Mouse (Mus musculus) midbrain, postnatal 0 days (tissue): ENCODE results near the gene Lhfpl2. TPM values are rescaled to one million over a fixed set of nuclear protein-coding genes. Genes with fewer than 3 reads are reported as not detected.

Experiments used
- ATAC-seq: fragments of 200-750 bp; cut with Nextera tagmentation; 2 replicates; pipeline ENCODE4 v1.8.0; 2017; ENCODE audit warnings: moderate number of reproducible peaks, mild to moderate bottlenecking, moderate TSS enrichment, moderate library complexity; ENCODE audit not compliant: low FRiP score
- DNase-seq: peaks from one replicate; pipeline ENCODE4 v3.0.0-alpha.2; 2015; ENCODE audit warnings: low spot score
- H3K27ac ChIP-seq: fragments of 300-500 bp; sonication (generic); 2 replicates; pipeline ENCODE4 v1.5.1; 2014; ENCODE audit warnings: low read depth, mild to moderate bottlenecking, low read length, mixed read lengths
- H3K27me3 ChIP-seq: fragments of 300-500 bp; sonication (generic); 2 replicates; pipeline ENCODE4 v1.6.1; 2014; ENCODE audit warnings: low read length, control low read depth, mixed read lengths; ENCODE audit not compliant: insufficient read depth
- H3K36me3 ChIP-seq: fragments of 300-500 bp; sonication (generic); 2 replicates; pipeline ENCODE4 v1.6.1; 2014; ENCODE audit warnings: low read length, control low read depth, mixed read lengths; ENCODE audit not compliant: insufficient read depth
- H3K4me1 ChIP-seq: fragments of 300-500 bp; sonication (generic); 2 replicates; pipeline ENCODE4 v1.6.1; 2014; ENCODE audit warnings: mild to moderate bottlenecking, control low read depth, antibody characterized with exemption, low read length, mixed read lengths; ENCODE audit not compliant: insufficient read depth
- H3K4me2 ChIP-seq: fragments of 300-500 bp; sonication (generic); 2 replicates; pipeline ENCODE4 v1.6.1; 2014; ENCODE audit warnings: low read depth, mild to moderate bottlenecking, low read length, mixed read lengths; ENCODE audit not compliant: poor library complexity, severe bottlenecking
- H3K4me3 ChIP-seq: fragments of 300-500 bp; sonication (generic); 2 replicates; pipeline ENCODE4 v1.5.1; 2014; ENCODE audit warnings: low read depth, mild to moderate bottlenecking, low read length, moderate library complexity
- H3K9ac ChIP-seq: fragments of 300-500 bp; sonication (generic); replicated peaks from 2 replicates; pipeline ENCODE4 v1.6.1; 2014; ENCODE audit warnings: mild to moderate bottlenecking, low read length, moderate library complexity, mixed read lengths; ENCODE audit not compliant: poor library complexity, severe bottlenecking
- H3K9me3 ChIP-seq: fragments of 300-500 bp; sonication (generic); 2 replicates; pipeline ENCODE4 v1.6.1; 2016; ENCODE audit warnings: low read length, control low read depth
- CTCF ChIP-seq: IDR thresholded peaks from 2 replicates; pipeline ENCODE4 v1.5.1; 2016; ENCODE audit warnings: antibody characterized with exemption, mild to moderate bottlenecking
- WGBS: fragments of 180-500 bp; shearing (Covaris S2); extraction: QIAGEN DNeasy Blood & Tissue Kit; methylation state at CpG from one replicate; pipeline ENCODE4 v1.1.7; 2014; 5-methylcytosine and 5-hydroxymethylcytosine counted together
- polyA plus RNA-seq: library from polyadenylated mRNA; unstranded; fragments of >200 nt; fragmentation: Nextera tagmentation; extraction: Ambion mirVana; gene quantifications from 2 replicates; pipeline ENCODE4 v1.2.1, GENCODE M21; 2015
- total RNA-seq: library from RNA; depleted of rRNA; stranded (reverse); fragments of >200 nt; gene quantifications from 2 replicates; pipeline ENCODE4 v1.2.3, GENCODE M21; 2014

The Lhfpl2 gene
- total and polyA plus RNA-seq, 2 experiments from 2014 or later: 10.7 to 23.9 TPM

DNA sequence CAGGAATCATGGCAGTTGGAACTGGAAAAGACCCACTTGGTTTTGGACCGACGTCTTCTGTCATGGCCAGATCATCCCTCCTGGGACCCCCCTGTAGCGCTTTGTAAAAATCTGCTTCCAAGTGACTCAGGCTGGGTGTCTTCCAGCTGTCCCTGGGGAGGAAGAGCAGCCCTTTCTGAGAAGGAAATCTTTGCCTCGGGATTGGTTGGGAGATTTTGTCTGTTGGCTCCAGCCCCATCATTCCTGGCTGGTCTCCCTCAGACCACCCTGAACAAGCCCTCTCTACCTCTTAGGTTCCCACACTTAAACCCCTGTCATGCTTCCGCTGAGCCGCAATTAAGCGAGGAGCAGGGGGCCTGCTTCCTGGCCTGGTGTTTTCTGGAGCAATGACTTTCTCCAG lies 77.6 kb downstream of the Lhfpl2 start:
- no peak overlapping the region for H3K4me3 ChIP-seq
- WGBS: 62% methylated on average over 7 of the region's 7 CpGs
- H3K36me3 ChIP-seq: no peaks in the 10 kb centered on the region
- no peaks in the 10 kb centered on the region for H3K9me3 ChIP-seq
- DNase-seq: no peak
- H3K4me1 ChIP-seq: 0 out of 2 replicates have a peak, but pooled peaks cover 7% of the 10 kb centered on the region
- no peak overlapping the region for H3K27ac ChIP-seq
- no peak for TF ChIP-seq CTCF
- H3K27me3 ChIP-seq: no peaks in the 10 kb centered on the region
- no peak overlapping the region for H3K4me2 ChIP-seq
- no peak overlapping the region for H3K9ac ChIP-seq
- ATAC-seq: no peak

DNA sequence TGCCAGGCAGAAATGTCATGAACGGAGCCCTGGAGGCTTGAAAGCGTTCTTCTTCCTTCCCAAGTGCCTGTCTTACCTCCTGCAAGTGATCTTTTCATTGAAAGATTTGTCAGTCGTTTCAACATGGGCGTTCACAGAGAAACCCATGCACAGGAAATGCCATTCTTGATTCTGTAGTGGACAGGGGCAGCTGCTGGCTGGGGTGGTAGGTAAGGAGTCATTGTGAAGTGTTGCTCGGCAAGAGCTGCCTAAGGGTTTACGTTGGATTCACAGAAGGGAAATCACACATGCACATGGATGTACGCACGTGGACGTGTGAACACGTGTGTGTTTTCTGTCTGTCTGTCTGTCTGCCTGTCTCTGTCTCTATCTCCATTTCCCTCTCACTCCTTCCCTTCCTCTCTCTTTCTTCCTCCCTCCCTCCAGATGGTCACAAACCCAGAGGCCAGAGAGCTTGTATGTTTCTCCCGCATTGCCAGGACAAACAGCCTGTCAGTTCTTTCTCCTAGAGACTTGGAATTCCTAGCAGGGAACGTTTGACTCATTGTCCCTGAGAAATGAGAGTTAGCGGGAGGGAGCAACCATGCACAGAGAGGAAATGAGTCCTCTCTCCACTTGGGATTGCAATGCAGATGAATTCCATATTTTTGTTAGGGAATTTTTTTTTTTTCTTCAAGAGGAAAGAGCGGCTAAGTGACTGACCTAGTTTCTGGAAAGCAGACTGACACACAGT lies 82.3 kb downstream of the Lhfpl2 start:
- H3K36me3 ChIP-seq: no peaks in the 10 kb centered on the region
- no peaks in the 10 kb centered on the region for H3K27me3 ChIP-seq
- H3K4me1 ChIP-seq: 0 out of 2 replicates have a peak, but pooled peaks cover 3% of the 10 kb centered on the region
- no peaks in the 10 kb centered on the region for H3K9me3 ChIP-seq
- 65% methylated on average over 14 of the region's 14 CpGs for WGBS
- H3K27ac ChIP-seq: no peak overlapping the region
- no peak overlapping the region for H3K9ac ChIP-seq
- no peak overlapping the region for H3K4me2 ChIP-seq
- DNase-seq: no peak
- TF ChIP-seq CTCF: no peak
- no peak overlapping the region for H3K4me3 ChIP-seq
- no peak for ATAC-seq

GRCm38 (mm10) chr13:94140446-94140845 lies 82.8 kb downstream of the Lhfpl2 start:
- Histone ChIP-seq H3K4me2 (no peak overlapping the region), H3K4me3 (no peak overlapping the region), H3K27me3 (no peaks in the 10 kb centered on the region), H3K9ac (no peak overlapping the region), H3K4me1 (no peaks in the 10 kb centered on the region), H3K27ac (no peak overlapping the region), H3K9me3 (no peaks in the 10 kb centered on the region), H3K36me3 (no peaks in the 10 kb centered on the region)
- ATAC-seq: no peak
- WGBS: 82% methylated on average over 4 of the region's 4 CpGs
- no peak for DNase-seq
- TF ChIP-seq CTCF: no peak

DNA sequence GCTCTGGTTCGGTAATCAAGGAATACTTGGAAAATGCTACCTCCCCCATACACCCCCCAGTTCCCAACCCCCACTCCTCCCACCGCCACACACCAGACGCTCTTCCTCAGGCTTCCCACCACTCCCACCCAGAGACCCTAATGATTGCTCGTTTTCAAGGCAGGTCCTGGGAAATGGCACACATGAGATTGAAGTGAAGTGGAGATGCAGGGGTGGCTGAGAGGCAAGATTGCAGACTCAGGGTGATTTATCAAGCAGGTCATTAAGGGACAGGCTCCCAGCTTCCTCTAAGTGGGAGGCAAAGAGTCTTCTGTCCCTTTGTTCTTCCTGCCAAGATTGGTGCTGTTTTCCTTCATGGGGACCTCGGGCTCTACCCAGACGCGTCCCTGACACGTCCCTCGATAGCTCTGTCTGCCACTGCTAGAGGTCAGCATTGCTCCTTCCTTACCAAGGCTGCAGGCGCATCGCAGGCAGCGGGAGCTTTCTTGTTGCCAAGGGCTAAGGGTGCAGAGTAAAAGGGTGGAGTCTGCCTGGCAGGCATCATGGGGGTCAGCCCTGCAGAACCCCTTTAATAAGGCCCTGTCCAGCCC lies 85.6 kb downstream of the Lhfpl2 start:
- ATAC-seq (0 out of 2 replicates have a peak, but pooled peaks have one; percentile 39), DNase-seq (peak; percentile 66)
- no peak overlapping the region for H3K4me2 ChIP-seq
- H3K9me3 ChIP-seq: no peaks in the 10 kb centered on the region
- 25% methylated on average over 12 of the region's 12 CpGs for WGBS
- no peaks in the 10 kb centered on the region for H3K36me3 ChIP-seq
- no peak overlapping the region for H3K27ac ChIP-seq
- H3K9ac ChIP-seq: no peak overlapping the region
- no peak overlapping the region for H3K4me3 ChIP-seq
- no peaks in the 10 kb centered on the region for H3K27me3 ChIP-seq
- no peaks in the 10 kb centered on the region for H3K4me1 ChIP-seq
- peak; percentile 63 for TF ChIP-seq CTCF

DNA sequence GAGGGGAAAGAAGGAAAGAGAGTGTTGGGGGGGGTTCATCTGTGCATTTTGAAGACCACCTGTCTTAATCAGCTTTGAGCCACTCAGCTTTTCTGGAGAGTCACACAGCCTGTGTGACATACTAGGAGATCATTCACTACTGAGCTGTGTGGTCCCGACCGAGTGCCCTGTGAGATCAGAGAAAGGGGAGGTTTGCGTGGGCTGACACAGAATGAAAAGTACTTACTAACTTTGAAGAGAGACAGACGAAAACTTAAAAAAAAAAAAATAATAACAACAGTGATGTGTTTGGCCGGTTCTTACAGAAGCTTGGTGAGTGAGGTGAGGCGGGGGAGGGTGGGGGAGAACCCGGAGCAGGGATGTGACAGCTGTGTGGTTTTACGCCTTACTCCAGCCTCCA lies 86.9 kb downstream of the Lhfpl2 start:
- ATAC-seq: no peak
- no peaks in the 10 kb centered on the region for H3K9me3 ChIP-seq
- no peak overlapping the region for H3K4me2 ChIP-seq
- H3K36me3 ChIP-seq: no peaks in the 10 kb centered on the region
- no peak for TF ChIP-seq CTCF
- H3K27ac ChIP-seq: no peak overlapping the region
- no peaks in the 10 kb centered on the region for H3K4me1 ChIP-seq
- H3K4me3 ChIP-seq: no peak overlapping the region
- no peak for DNase-seq
- H3K27me3 ChIP-seq: no peaks in the 10 kb centered on the region
- H3K9ac ChIP-seq: no peak overlapping the region
- 65% methylated on average over 8 of the region's 8 CpGs for WGBS

- ATAC-seq: no peak
These were observed 89.7 kb downstream of the Lhfpl2 start for GRCm38 (mm10) chr13:94147257-94147656.

More at GRCm38 (mm10) chr13:94147257-94147656, 89.7 kb downstream of the Lhfpl2 start:
- no peak overlapping the region for H3K4me2 ChIP-seq
- WGBS: 58% methylated on average over 4 of the region's 4 CpGs
- H3K4me3 ChIP-seq: no peak overlapping the region
- H3K9me3 ChIP-seq: no peaks in the 10 kb centered on the region
- H3K4me1 ChIP-seq: no peaks in the 10 kb centered on the region
- no peak overlapping the region for H3K27ac ChIP-seq
- peak; percentile 37 for DNase-seq
- H3K36me3 ChIP-seq: no peaks in the 10 kb centered on the region
- peak; percentile 60 for TF ChIP-seq CTCF
- no peak overlapping the region for H3K9ac ChIP-seq
- H3K27me3 ChIP-seq: no peaks in the 10 kb centered on the region
